Mouse (Mus musculus): ENCODE data around the gene Irf2.

The Irf2 gene

GRCm38 (mm10) chr8:46843855-46844254, 104.3 kb downstream of the Irf2 start:
- DNase-seq (ENCODE audit: low spot score in 2 of 2) = no peak

GRCm38 (mm10) chr8:46844371-46844973, 104.9 kb downstream of the Irf2 start:
- no peak for DNase-seq (ENCODE audit: low spot score in 2 of 2)

DNA sequence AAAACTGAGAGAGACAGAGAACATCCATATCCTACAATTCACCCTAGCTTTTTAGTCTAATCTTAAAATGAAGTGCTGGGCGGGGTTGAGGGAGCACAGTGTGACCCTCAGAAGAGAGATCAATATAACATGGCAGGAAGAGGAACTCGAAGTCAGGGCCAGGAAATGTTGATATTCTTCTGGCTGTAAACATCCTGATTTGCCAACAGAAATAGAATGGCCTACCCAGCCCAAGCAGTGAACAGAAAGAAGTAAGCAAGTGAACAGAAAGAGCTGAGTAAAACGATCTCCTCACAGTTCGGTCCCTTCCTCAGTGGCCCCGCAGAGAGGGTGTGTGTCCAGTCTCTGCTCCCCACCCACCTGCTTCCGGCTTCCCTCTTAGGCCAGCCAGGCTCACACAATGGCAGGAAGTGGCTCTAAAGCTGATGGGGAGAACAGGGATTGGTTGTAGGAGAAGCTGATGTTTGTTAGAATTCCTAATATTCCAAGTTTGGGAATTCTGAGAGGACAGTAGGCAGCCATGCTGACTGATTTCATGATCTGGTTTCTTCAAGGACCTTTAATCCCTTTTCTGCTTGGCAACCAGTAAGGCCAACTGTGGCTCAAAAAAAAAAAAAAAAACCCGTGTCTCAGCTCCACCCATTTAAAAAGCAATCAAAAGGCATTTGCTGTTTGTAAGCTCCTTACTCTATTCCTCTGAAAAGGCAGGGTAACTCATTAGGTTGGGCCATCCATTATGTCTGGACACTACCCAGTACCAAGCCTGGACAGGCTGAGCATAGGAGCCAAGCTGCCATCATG, 105.6 kb downstream of the Irf2 start:
- DNase-seq (ENCODE audit: low spot score in 2 of 2) = peak in 1 of 2 experiments; percentile 15

- no peak for DNase-seq (ENCODE audit: low spot score in 2 of 2)
Measured at GRCm38 (mm10) chr8:46845891-46846290, 106.4 kb downstream of the Irf2 start.

DNA sequence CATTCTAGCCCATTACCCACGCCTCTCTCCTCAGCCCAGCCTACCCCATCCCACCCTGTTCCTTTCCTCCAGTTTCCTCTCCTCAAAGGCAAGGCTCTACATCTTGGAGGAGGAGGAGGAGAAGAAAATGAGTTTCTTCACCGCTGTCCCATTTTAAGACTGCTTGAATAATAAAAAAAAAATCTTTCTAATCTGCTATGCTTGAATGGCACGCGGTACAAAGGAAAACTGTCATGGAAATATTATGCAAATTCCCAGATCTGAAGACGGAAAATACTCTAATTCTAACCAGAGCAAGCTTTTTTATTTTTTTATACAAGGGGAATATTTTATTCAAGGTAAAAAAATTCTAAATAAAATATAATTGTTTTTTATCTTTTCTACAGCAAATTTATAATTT, 107.4 kb downstream of the Irf2 start:
- DNase-seq (ENCODE audit: low spot score in 2 of 2) = no peak

DNA sequence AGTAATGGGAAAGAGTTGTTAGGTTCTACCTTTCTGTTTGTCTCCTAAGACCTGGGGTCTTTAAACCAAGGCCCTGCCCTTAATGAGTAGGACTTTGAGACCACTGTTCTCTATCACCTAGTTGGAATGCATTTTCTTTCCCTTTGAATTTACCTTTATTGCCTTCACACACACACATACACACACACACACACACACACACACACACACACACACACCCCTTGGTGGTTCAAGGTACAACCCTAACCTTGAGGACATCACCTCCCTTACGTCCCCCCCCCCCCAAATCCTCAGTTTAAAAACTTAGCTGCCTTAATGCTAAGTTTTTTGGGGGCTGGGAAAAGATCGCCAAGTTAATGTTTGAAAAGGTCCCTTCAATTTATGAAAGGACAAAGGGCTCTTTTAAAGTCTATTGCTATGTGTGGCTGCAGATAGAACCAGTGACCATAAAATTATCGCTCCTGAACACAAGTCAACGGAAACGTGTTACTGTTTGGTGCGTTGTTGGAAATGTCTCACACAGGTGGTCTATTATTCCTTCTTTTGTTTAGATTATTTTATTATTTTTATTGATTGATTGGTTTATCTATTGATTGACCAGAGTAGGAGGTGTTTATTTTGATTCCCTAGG, 108.6 kb downstream of the Irf2 start:
- no peak for DNase-seq (ENCODE audit: low spot score in 2 of 2)

- no peak for DNase-seq (ENCODE audit: low spot score in 2 of 2)
Measured at GRCm38 (mm10) chr8:46848931-46849330, 109.4 kb downstream of the Irf2 start.

DNA sequence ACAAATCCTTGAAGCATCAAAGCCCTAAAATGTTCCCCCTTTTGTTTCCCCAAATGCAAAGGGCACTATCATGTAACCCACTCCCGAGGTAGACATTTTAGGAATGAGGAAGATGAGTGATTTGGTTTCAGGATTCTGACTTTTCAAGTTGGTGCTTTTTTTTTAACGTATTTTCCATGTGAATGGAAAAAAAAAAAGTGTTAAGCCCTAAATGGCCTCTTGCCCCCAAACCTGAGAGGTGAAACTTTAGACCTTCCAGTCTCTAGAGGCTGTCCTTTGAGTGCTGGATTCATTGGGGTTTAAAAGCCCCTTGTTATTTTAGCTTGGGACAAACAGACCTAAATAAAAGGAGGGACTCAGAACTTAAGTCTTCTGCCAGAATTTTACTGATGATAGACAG, 109.9 kb downstream of the Irf2 start:
- no peak for DNase-seq (ENCODE audit: low spot score in 2 of 2)

DNA sequence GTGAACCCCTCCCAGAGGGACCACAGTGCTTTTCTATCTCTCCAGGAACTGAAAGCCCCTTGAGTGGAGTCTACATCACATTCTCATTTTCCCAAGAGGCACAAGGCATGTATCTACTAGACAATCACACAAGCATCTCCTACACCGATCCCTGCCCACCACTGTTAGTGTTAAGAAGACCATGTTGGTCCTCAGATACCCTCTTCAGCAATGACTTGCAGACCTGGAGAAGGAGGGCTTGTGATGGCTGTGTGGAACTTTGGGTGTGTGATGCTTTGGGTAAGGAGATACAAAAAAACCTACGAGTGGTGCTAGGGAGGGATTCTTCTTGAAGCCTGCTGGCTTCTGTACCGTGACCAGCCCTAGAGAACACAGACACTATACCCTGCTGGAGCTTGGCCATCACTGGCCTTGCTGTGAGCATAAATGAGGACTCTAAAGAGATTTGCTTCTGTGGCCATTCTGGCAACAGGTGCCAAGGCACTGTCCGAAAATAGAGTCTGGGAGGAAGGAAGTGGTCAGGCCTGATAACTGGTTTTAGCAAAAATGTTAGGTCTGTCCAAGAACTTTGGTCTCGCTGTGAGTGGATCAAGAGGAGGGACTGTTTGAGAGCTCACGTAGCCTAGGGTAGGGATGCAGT, 110.8 kb downstream of the Irf2 start:
- DNase-seq (ENCODE audit: low spot score in 2 of 2) = no peak

- no peak for DNase-seq (ENCODE audit: low spot score in 2 of 2)
Measured at GRCm38 (mm10) chr8:46851560-46851959, 112.0 kb downstream of the Irf2 start.

- no peak for DNase-seq (ENCODE audit: low spot score in 2 of 2)
Measured at GRCm38 (mm10) chr8:46852377-46852776, 112.8 kb downstream of the Irf2 start.

GRCm38 (mm10) chr8:46859164-46859846, 119.8 kb downstream of the Irf2 start:
- no peak for DNase-seq (ENCODE audit: low spot score in 2 of 2)

DNA sequence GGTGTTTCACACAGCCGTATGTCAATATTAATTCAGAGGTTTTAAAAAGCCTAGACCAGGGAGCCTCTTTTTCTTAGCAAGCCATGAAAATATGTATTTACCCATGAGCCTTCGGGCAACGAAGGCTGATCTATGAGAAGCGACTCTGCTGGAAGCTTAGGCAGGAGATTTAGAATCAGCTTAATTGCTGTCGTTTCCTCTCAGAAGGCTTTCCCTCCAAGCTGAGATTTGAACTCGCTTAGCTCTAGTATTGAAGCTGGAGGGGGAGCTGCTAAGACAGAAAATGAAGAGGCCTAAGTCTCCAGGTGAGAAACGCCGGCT, 120.3 kb downstream of the Irf2 start:
- no peak for DNase-seq (ENCODE audit: low spot score in 2 of 2)

DNA sequence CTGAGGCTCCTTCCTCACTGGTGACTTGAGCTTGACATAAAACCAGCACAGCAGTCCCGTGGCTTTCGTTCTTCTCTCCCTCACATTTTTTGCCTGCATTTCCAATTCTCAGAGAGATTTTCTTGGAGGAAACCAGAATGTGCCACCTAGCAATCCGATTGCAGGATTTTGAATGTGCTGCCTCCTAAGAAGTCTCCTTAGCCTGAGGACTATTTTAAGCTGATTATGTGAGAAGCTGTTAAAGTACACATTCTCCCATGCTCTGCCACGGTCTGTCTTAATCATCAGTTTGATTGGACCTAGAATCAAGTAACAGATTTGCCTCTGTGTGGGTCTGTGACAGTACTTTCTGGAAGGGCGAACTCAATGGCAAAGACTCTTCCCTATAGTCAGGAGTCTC, 123.0 kb downstream of the Irf2 start:
- DNase-seq (ENCODE audit: low spot score in 2 of 2) = no peak

DNA sequence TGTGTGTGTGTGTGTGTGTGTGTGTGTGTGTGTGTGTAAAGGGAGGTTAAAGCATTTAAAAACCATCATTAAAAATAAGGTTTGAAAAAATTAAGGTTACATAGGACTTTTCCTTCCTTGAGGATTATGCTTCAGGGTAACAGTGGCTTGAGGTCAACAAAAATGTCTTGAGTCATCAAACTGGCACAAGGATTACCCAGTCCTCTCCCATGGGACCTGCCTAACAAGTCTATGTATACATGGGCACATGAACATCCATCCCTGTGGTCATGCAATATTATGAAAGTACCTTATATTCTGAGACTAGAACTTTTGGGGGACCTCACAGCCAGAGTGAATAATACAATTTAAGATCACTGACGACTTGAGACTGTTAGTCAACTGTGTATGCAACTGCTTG, 125.9 kb downstream of the Irf2 start:
- no peak for DNase-seq (ENCODE audit: low spot score in 2 of 2)

DNA sequence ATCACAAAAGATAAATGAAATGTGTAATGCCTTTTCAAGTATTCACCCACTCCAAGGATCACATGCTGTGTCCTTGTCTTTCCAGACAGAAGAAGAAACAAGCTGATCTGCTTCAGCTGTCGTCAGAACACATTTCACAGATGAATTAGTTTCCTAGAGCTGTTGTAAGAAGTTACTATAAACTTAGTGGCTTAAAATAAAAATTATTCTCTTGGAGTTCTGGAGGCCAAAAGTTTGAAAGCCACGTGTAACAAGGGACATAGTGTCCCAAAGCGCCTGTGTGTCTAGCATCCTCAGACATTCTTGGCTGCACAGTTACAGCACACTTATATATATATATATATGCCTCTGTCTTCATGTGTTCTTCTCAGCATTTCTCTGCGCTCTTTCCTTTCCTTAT, 127.9 kb downstream of the Irf2 start:
- DNase-seq (ENCODE audit: low spot score in 2 of 2) = no peak

GRCm38 (mm10) chr8:46868346-46869065, 129.0 kb downstream of the Irf2 start:
- no peak for DNase-seq (ENCODE audit: low spot score in 2 of 2)

DNA sequence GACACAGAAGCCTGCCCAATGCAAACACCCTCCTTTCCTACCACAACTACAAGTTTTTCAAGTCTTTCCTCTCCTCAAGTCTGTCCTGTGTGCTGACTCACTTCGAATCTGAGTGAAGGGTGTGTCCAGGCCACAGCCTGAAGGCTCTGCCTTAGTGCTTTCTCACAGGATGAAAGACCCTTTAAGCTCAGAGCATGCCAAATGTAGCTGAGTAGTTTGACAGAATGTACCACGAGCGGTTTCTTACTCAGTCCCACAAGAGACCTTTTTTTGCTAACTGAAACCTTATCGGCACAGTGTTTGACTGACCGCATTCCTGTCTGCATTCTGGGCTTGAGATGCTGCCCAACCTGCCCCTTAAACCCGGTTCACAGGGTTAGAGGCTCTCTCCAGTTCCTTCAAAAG, 130.0 kb downstream of the Irf2 start:
- no peak for DNase-seq (ENCODE audit: low spot score in 2 of 2)

- DNase-seq (ENCODE audit: low spot score in 2 of 2) = no peak
Measured at GRCm38 (mm10) chr8:46871086-46871485, 131.6 kb downstream of the Irf2 start.

GRCm38 (mm10) chr8:46875615-46876293, 136.2 kb downstream of the Irf2 start:
- no peak for DNase-seq (ENCODE audit: low spot score in 2 of 2)

GRCm38 (mm10) chr8:46881348-46881747, 141.8 kb downstream of the Irf2 start:
- peak in 1 of 2 experiments; percentile 14 for DNase-seq (ENCODE audit: low spot score in 2 of 2)

All from spleen, postnatal 14 days (tissue).